Mouse (Mus musculus) spleen, postnatal 36 days (tissue): ENCODE results near the gene Cers3.

Source experiments
- DNase-seq, 2 experiments: peaks; one replicate each; pipeline ENCODE4 v3.0.0; 2022; ENCODE audit warnings: low spot score in 2 of 2, mixed read lengths in 1 of 2

Cers3 gene

GRCm38 (mm10) chr7:66840008-66840719 is 96.9 kb downstream of the Cers3 start:
- peak; percentile 15 to 22 for DNase-seq

- no peak for DNase-seq
Measured at GRCm38 (mm10) chr7:66841165-66841564, 97.9 kb downstream of the Cers3 start.

- DNase-seq: peak in 1 of 2 experiments; percentile 11
Measured at GRCm38 (mm10) chr7:66842021-66842420, 98.7 kb downstream of the Cers3 start.

DNA sequence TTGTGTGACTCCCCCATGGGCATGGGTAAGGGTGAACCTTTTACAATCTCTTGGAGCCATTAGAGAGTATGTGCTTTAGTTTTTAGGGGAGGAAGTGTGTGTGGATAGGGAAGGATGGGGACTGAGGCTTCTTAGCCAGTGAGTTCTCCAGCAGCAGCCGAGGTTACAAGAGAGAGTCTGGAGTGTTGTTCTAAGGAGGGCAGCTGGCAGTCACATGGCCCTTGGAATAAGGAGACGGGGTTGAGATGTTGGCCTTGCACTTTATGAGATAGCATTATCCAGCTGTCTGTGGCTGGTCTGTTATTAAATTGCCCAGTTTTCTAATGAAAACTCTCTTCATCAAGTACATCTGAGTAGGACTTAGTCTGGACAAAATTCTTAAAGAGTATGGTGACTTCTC is 100.5 kb downstream of the Cers3 start:
- DNase-seq: no peak

DNA sequence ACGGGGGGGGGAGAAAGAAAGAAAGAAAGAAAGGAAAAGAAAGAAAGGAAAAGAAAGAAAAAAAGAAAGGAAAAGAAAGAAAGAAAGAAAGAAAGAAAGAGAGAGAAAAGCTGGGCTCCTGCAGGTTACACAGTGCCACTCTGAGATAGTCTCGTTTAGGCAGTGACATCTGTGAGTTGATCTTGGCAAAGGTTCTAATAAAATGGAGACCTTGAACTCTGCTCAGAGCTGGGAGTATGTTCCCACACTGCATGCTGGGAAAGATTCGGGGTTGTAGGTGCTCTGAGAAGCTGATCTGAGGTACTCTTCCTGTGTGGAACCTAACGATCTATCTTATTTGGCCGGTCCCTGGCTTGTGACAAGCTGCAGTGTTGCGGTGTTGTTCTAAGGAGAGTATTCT is 103.3 kb downstream of the Cers3 start:
- DNase-seq: no peak

DNA sequence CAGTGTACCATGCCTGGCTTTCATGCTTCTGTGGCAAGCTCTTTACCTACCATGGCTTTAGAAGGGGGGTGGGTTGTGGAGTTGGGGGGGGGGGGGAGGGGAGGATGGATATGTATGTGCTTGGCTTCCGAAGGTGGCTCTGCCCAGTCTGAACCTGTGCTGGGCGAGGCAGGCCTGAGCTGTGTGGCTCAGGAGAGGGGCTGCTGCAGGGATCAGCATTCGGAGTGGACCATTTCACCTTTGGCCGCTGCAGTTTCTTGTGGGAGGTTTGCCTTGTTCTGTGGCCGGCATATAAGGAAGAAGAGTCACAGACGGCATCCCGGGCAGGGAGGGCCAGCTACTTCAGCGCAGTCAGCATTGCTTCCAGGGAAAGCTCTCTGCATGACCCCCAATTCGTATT is 104.0 kb downstream of the Cers3 start:
- no peak for DNase-seq

DNA sequence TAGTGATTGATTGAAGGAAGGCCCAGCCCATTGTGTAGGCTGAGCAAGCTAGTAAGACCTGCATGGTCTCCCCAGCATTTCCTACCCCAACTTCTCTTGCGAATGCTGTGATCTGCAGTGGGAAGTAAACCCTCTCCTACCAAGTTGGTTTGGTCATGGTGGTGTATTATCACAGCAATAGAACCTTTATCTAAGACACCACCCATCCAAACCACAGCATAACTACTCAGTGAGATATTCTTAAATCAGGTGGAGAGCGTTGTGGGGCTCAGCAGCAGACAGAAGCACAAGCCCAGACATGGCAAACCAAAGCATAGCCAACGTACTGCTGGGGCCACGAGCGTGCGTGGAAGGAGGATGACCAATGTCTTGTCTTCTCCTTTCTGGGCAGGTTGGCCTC is 106.0 kb downstream of the Cers3 start:
- no peak for DNase-seq

- DNase-seq: no peak
Measured at GRCm38 (mm10) chr7:66852164-66852563, 108.9 kb downstream of the Cers3 start.

- no peak for DNase-seq
Measured at GRCm38 (mm10) chr7:66857610-66858009, 114.3 kb downstream of the Cers3 start.

- no peak for DNase-seq
Measured at GRCm38 (mm10) chr7:66858247-66859075, 115.2 kb downstream of the Cers3 start.

GRCm38 (mm10) chr7:66859220-66859619 is 115.9 kb downstream of the Cers3 start:
- no peak for DNase-seq

- DNase-seq: peak; percentile 20 to 22
Measured at GRCm38 (mm10) chr7:66866944-66867718, 123.8 kb downstream of the Cers3 start.

DNA sequence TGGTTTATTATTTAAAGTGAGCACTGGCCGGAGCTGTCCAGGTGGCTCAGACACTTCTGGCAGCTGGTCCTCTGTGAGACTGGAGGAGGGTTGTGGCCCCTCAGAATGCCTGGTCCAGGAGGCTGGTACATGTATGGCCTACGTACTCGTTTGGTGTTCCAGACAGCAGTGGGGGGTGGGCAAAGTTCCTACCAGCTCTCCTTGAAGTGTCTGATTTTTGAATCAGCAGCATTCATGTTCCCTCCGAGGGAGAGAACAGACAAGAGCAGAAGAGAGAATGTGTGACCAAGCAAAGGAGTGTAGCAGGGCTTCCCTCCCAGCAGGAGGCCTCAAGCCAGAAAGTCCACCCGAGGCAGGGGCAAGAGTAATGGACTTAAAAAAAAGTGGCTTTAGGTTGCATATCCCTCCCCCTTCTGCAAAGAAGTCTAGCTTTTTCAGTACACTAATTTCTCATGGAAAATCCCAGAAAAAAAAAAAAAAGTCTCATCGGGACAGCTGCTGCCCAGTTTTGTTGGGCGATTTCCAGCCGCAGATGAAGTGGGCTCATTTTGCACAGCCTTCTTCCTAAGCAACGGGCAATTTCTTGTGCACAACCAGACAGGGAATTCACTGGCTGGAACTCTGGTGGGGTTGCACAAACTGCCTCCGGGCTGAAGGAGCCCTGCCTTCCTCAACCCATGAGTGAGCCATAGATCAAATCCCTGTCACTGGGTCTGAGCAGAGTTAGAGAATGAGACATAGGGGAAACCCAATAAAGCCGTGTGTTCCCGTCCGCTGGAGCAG is 124.6 kb downstream of the Cers3 start:
- no peak for DNase-seq

- no peak for DNase-seq
Measured at GRCm38 (mm10) chr7:66871520-66871919, 128.2 kb downstream of the Cers3 start.

GRCm38 (mm10) chr7:66871940-66872511 is 128.7 kb downstream of the Cers3 start:
- DNase-seq: no peak

GRCm38 (mm10) chr7:66873235-66873634 is 129.9 kb downstream of the Cers3 start:
- no peak for DNase-seq
